Mouse (Mus musculus) CH12.LX (cell line): ENCODE measurements around the gene Fez1. TPM values are rescaled to one million over a fixed set of nuclear protein-coding genes. Genes with fewer than 3 reads are reported as not detected.

Source experiments
- DNase-seq: peaks from one replicate; pipeline ENCODE4 v3.0.0-alpha.2; 2013; ENCODE audit errors: extremely low read depth
- H3K27ac ChIP-seq: 2 replicates; pipeline ENCODE4 v1.5.1; 2012; ENCODE audit warnings: low read depth, mild to moderate bottlenecking, control low read depth, moderate library complexity; ENCODE audit not compliant: insufficient read depth
- H3K27me3 ChIP-seq: replicated peaks from 2 replicates; pipeline ENCODE3; 2012; ENCODE audit warnings: inconsistent platforms
- H3K36me3 ChIP-seq, 2 experiments: replicated peaks in 1 of 2; 2 replicates each; pipeline versions ENCODE3 to v1.6.1; 2012; ENCODE audit warnings: inconsistent platforms in 1 of 2, low read length in 1 of 2, mild to moderate bottlenecking in 1 of 2, mixed read lengths in 1 of 2, moderate library complexity in 1 of 2; ENCODE audit not compliant: control insufficient read depth in 1 of 2, insufficient read depth in 1 of 2
- H3K4me1 ChIP-seq, 2 experiments: 2 replicates each; pipeline ENCODE4 v1.6.1; 2012; ENCODE audit warnings: inconsistent platforms in 1 of 2, moderate library complexity in 1 of 2; ENCODE audit not compliant: insufficient read depth in 2 of 2, control insufficient read depth in 1 of 2
- H3K4me2 ChIP-seq: 2 replicates; pipeline ENCODE4 v1.6.1; 2012; ENCODE audit warnings: low read depth, mild to moderate bottlenecking, control low read depth; ENCODE audit not compliant: poor library complexity, insufficient read depth, severe bottlenecking
- H3K4me3 ChIP-seq, 3 experiments: fragments of 150-350 bp in 1 of 3; sonication (generic) in 1 of 3; replicated peaks in 1 of 3; 2 replicates each; pipeline versions ENCODE3 to v1.5.1; 2011 to 2012; ENCODE audit warnings: low read depth in 2 of 3, low read length in 2 of 3, mild to moderate bottlenecking in 2 of 3, moderate library complexity in 2 of 3, control low read depth in 1 of 3, improper control_type of control experiment in 1 of 3, inconsistent platforms in 1 of 3, mixed read lengths in 1 of 3; ENCODE audit not compliant: poor library complexity in 1 of 3
- H3K79me2 ChIP-seq: replicated peaks from 2 replicates; pipeline ENCODE4 v1.6.1; 2012; ENCODE audit warnings: mild to moderate bottlenecking, moderate library complexity; ENCODE audit not compliant: control insufficient read depth, poor library complexity, insufficient read depth, severe bottlenecking; ENCODE audit errors: extremely low read depth
- H3K9ac ChIP-seq: 2 replicates; pipeline ENCODE4 v1.6.1; 2012; ENCODE audit warnings: low read depth, mild to moderate bottlenecking, control low read depth, moderate library complexity; ENCODE audit not compliant: insufficient read depth
- H3K9me3 ChIP-seq: replicated peaks from 2 replicates; pipeline ENCODE3; 2012; ENCODE audit warnings: low read length, inconsistent platforms, mixed read lengths
- BHLHE40 ChIP-seq: IDR thresholded peaks from 2 replicates; pipeline ENCODE4 v1.6.1; 2011; ENCODE audit warnings: mild to moderate bottlenecking, low read depth, low read length, improper control_type of control experiment
- CHD1 ChIP-seq: IDR thresholded peaks from 2 replicates; pipeline ENCODE4 v1.6.1; 2012; ENCODE audit warnings: low read depth, low read length, improper control_type of control experiment, inconsistent platforms
- CTCF ChIP-seq, 2 experiments: IDR thresholded peaks in 1 of 2; conservative IDR thresholded peaks in 1 of 2; 2 replicates each; pipeline ENCODE4 v1.5.1; 2011 to 2012; ENCODE audit warnings: low read depth in 2 of 2, low read length in 2 of 2, improper control_type of control experiment in 1 of 2, inconsistent platforms in 1 of 2, mild to moderate bottlenecking in 1 of 2, moderate library complexity in 1 of 2
- ELF1 ChIP-seq: IDR thresholded peaks from 2 replicates; pipeline ENCODE4 v1.6.1; 2014; ENCODE audit warnings: low read depth, mild to moderate bottlenecking, inconsistent platforms, low read length, improper control_type of control experiment
- ETS1 ChIP-seq: conservative IDR thresholded peaks from 2 replicates; pipeline ENCODE4 v1.6.1; 2012; ENCODE audit warnings: low read depth, mild to moderate bottlenecking, inconsistent platforms, low read length, improper control_type of control experiment, moderate library complexity
- HCFC1 ChIP-seq: IDR thresholded peaks from 2 replicates; pipeline ENCODE4 v1.6.1; 2012; ENCODE audit warnings: low read depth, mild to moderate bottlenecking, inconsistent platforms, low read length, improper control_type of control experiment
- IRF4 ChIP-seq: IDR thresholded peaks from 2 replicates; pipeline ENCODE4 v1.6.1; 2014; ENCODE audit warnings: low read depth, mild to moderate bottlenecking, inconsistent platforms, low read length, improper control_type of control experiment
- JUN ChIP-seq: IDR thresholded peaks from 2 replicates; pipeline ENCODE4 v1.6.1; 2011; ENCODE audit warnings: low read depth, mild to moderate bottlenecking, low read length, improper control_type of control experiment, moderate library complexity; ENCODE audit not compliant: insufficient read depth
- KAT2A ChIP-seq: IDR thresholded peaks from 2 replicates; pipeline ENCODE4 v1.6.1; 2012; ENCODE audit warnings: low read length, improper control_type of control experiment, inconsistent platforms; ENCODE audit not compliant: insufficient replicate concordance
- MAX ChIP-seq: IDR thresholded peaks from 2 replicates; pipeline ENCODE4 v1.6.1; 2011; ENCODE audit warnings: low read length, improper control_type of control experiment
- MEF2A ChIP-seq: IDR thresholded peaks from 2 replicates; pipeline ENCODE4 v1.6.1; 2014; ENCODE audit warnings: low read depth, mild to moderate bottlenecking, inconsistent platforms, low read length, improper control_type of control experiment, borderline replicate concordance
- MYC ChIP-seq: IDR thresholded peaks from 2 replicates; pipeline ENCODE4 v1.6.1; 2011; ENCODE audit warnings: low read depth, mild to moderate bottlenecking, improper control_type of control experiment, low read length
- RAD21 ChIP-seq: IDR thresholded peaks from 2 replicates; pipeline ENCODE4 v1.6.1; 2011; ENCODE audit warnings: low read depth, mild to moderate bottlenecking, low read length, improper control_type of control experiment, moderate library complexity
- RCOR1 ChIP-seq: conservative IDR thresholded peaks from 2 replicates; pipeline ENCODE4 v1.6.1; 2012; ENCODE audit warnings: low read depth, mild to moderate bottlenecking, inconsistent platforms, low read length, improper control_type of control experiment
- TBP ChIP-seq: conservative IDR thresholded peaks from 2 replicates; pipeline ENCODE4 v1.6.1; 2011; ENCODE audit warnings: low read depth, low read length, improper control_type of control experiment
- UBTF ChIP-seq: IDR thresholded peaks from 2 replicates; pipeline ENCODE4 v1.6.1; 2012; ENCODE audit warnings: low read depth, mild to moderate bottlenecking, inconsistent platforms, low read length, improper control_type of control experiment, moderate library complexity
- ZKSCAN1 ChIP-seq: IDR thresholded peaks from 2 replicates; pipeline ENCODE4 v1.6.1; 2012; ENCODE audit warnings: low read depth, inconsistent platforms, low read length, improper control_type of control experiment, borderline replicate concordance
- dilution Hi-C: fragments of 300-500 bp; cut with MboI; formaldehyde crosslinking; loops from 2 replicates; pipeline ENCODE4 v1.14.3; 2020; ENCODE audit warnings: low sequenced_read_pairs; ENCODE audit not compliant: extremely low pct_unique_long_range_greater_than_20kb, extremely low pct_ligation_motif_present
- in situ Hi-C: fragments of 300-500 bp; cut with MboI; formaldehyde crosslinking; loops from 3 replicates; pipeline ENCODE4 v1.14.3; 2019; ENCODE audit warnings: low sequenced_read_pairs, low pct_ligation_motif_present, low pct_unique_long_range_greater_than_20kb, mixed read lengths
- polyA plus RNA-seq: library from polyadenylated mRNA; unstranded; fragments of >175 nt; gene quantifications from 2 replicates; pipeline ENCODE4 v1.2.1, GENCODE M21; 2012; ENCODE audit warnings: low read depth; ENCODE audit not compliant: insufficient read length
- total RNA-seq, 2 experiments: library from RNA; depleted of rRNA; stranded (reverse); fragments of 300-350 nt in 1 of 2; fragments of >200 nt in 1 of 2; gene quantifications; 2 replicates each; pipeline ENCODE4 v1.2.3; 2012 to 2014

The Fez1 gene
- total and polyA plus RNA-seq, 3 experiments, result not detected

GRCm38 (mm10) chr9:36802951-36803350 lies 18.7 kb upstream of the Fez1 start:
- no peak overlapping the region for H3K27ac ChIP-seq
- no peaks in the 10 kb centered on the region for H3K9me3 ChIP-seq
- no peaks in the 10 kb centered on the region for H3K36me3 ChIP-seq
- H3K79me2 ChIP-seq, result no peaks in the 10 kb centered on the region
- H3K27me3 ChIP-seq, result peaks cover 5% of the 10 kb centered on the region
- H3K4me2 ChIP-seq, result no peak overlapping the region
- dilution Hi-C loops, result no loop called here
- no peak overlapping the region for H3K4me3 ChIP-seq
- in situ Hi-C loops, result no loop called here
- no peak overlapping the region for H3K9ac ChIP-seq
- peaks cover 0 to 3% of the 10 kb centered on the region in 2 experiments; a peak in 2 of 4 replicates for H3K4me1 ChIP-seq
- TF ChIP-seq CTCF (conservative IDR thresholded peaks at IDR 0.05 in 1 of 2, IDR thresholded peaks at IDR 0.05 in 1 of 2; ENCODE audit: low read depth in 2 of 2, low read length in 2 of 2) (no peak), UBTF (no peak), MEF2A (no peak), CHD1 (no peak), IRF4 (no peak), ETS1 (no peak), HCFC1 (no peak), BHLHE40 (no peak)
- DNase-seq, result no peak

- in situ Hi-C loops, result no loop called here
- H3K4me1 ChIP-seq, result peaks cover 0 to 3% of the 10 kb centered on the region in 2 experiments; a peak in 2 of 4 replicates
- no peak overlapping the region for H3K4me2 ChIP-seq
- dilution Hi-C loops, result no loop called here
- no peaks in the 10 kb centered on the region for H3K36me3 ChIP-seq
- H3K27ac ChIP-seq, result no peak overlapping the region
- no peak overlapping the region for H3K9ac ChIP-seq
- no peak for TF ChIP-seq RCOR1
- TF ChIP-seq MEF2A, result no peak
- TF ChIP-seq MYC, result no peak
- TF ChIP-seq ELF1, result no peak
- no peak for TF ChIP-seq IRF4
- no peak for TF ChIP-seq ZKSCAN1
- no peak for TF ChIP-seq KAT2A
- no peak for TF ChIP-seq MAX
- TF ChIP-seq JUN, result no peak
- no peak for TF ChIP-seq RAD21
- TF ChIP-seq TBP, result no peak
- H3K4me3 ChIP-seq, result no peak overlapping the region
- H3K9me3 ChIP-seq, result no peaks in the 10 kb centered on the region
- H3K79me2 ChIP-seq, result no peaks in the 10 kb centered on the region
- peaks cover 2% of the 10 kb centered on the region for H3K27me3 ChIP-seq
- no peak for DNase-seq
These were observed 18.3 kb upstream of the Fez1 start for GRCm38 (mm10) chr9:36803386-36803785.
